Mouse (Mus musculus) myocyte (in vitro differentiated cells): ENCODE results near the gene Hjurp. TPM values are rescaled to one million over a fixed set of nuclear protein-coding genes. Genes with fewer than 3 reads are reported as not detected.

Experiments
- H3K27me3 ChIP-seq: one replicate; pipeline ENCODE4 v1.6.1; 2011; ENCODE audit not compliant: control insufficient read depth, insufficient read depth, insufficient read length
- H3K36me3 ChIP-seq: one replicate; pipeline ENCODE4 v1.6.1; 2011; ENCODE audit not compliant: control insufficient read depth, insufficient read depth
- H3K4me2 ChIP-seq: one replicate; pipeline ENCODE4 v1.6.1; 2011; ENCODE audit warnings: low read depth, control low read depth
- H3K4me3 ChIP-seq: one replicate; pipeline ENCODE4 v1.5.1; 2011; ENCODE audit warnings: mild to moderate bottlenecking, control low read depth, moderate library complexity
- H3K79me2 ChIP-seq: one replicate; pipeline ENCODE4 v1.6.1; 2011; ENCODE audit not compliant: control insufficient read depth, insufficient read depth
- H3ac ChIP-seq: one replicate; pipeline ENCODE4 v1.6.1; 2011; ENCODE audit not compliant: control insufficient read depth, insufficient read length
- CEBPB ChIP-seq: IDR thresholded peaks from 2 replicates; pipeline ENCODE4 v1.6.1; 2011; ENCODE audit warnings: mild to moderate bottlenecking, moderate library complexity; ENCODE audit not compliant: poor library complexity, insufficient read depth, severe bottlenecking
- E2F4 ChIP-seq: IDR thresholded peaks from one replicate; pipeline ENCODE4 v1.6.1; 2011; ENCODE audit warnings: mild to moderate bottlenecking, control low read depth, moderate library complexity; ENCODE audit not compliant: insufficient read depth
- MAX ChIP-seq: IDR thresholded peaks from one replicate; pipeline ENCODE4 v1.6.1; 2011; ENCODE audit warnings: low read depth, mild to moderate bottlenecking, control low read depth
- MYOD1 ChIP-seq, 3 experiments: IDR thresholded peaks; one replicate each; pipeline ENCODE4 v1.6.1; 2011; ENCODE audit warnings: control low read depth in 2 of 3, low read depth in 2 of 3, mild to moderate bottlenecking in 2 of 3, moderate library complexity in 1 of 3; ENCODE audit not compliant: insufficient read length in 2 of 3, control insufficient read depth in 1 of 3
- MYOG ChIP-seq, 3 experiments: IDR thresholded peaks; one replicate each; pipeline ENCODE4 v1.6.1; 2011; ENCODE audit warnings: control low read depth in 2 of 3, low read depth in 2 of 3, mild to moderate bottlenecking in 2 of 3; ENCODE audit not compliant: insufficient read length in 2 of 3, control insufficient read depth in 1 of 3, insufficient read depth in 1 of 3
- POLR2A ChIP-seq: IDR thresholded peaks from one replicate; pipeline ENCODE4 v1.6.1; 2011; ENCODE audit warnings: low read depth, mild to moderate bottlenecking, control low read depth, moderate library complexity; ENCODE audit not compliant: insufficient read length
- POLR2AphosphoS2 ChIP-seq: IDR thresholded peaks from one replicate; pipeline ENCODE4 v1.6.1; 2011; ENCODE audit warnings: low read depth, control low read depth; ENCODE audit not compliant: insufficient read length
- REST ChIP-seq: IDR thresholded peaks from one replicate; pipeline ENCODE4 v1.6.1; 2011; ENCODE audit warnings: mild to moderate bottlenecking, control low read depth, moderate library complexity; ENCODE audit not compliant: insufficient read depth, insufficient read length
- SRF ChIP-seq: IDR thresholded peaks from one replicate; pipeline ENCODE4 v1.6.1; 2011; ENCODE audit warnings: low read depth; ENCODE audit not compliant: control insufficient read depth, insufficient read length
- TCF12 ChIP-seq: IDR thresholded peaks from one replicate; pipeline ENCODE4 v1.6.1; 2011; ENCODE audit warnings: mild to moderate bottlenecking, control low read depth; ENCODE audit not compliant: poor library complexity, insufficient read depth, severe bottlenecking
- TCF3 ChIP-seq: IDR thresholded peaks from one replicate; pipeline ENCODE4 v1.6.1; 2011; ENCODE audit warnings: low read depth, control low read depth; ENCODE audit not compliant: insufficient read length
- USF1 ChIP-seq: IDR thresholded peaks from one replicate; pipeline ENCODE4 v1.6.1; 2011; ENCODE audit warnings: low read depth, mild to moderate bottlenecking, control low read depth, moderate library complexity
- polyA plus RNA-seq: library from polyadenylated mRNA; unstranded; fragments of >200 nt; fragmentation: generic; extraction: Trizol; gene quantifications from one replicate; pipeline ENCODE4 v1.2.1, GENCODE M21; 2012; ENCODE audit warnings: missing spikeins

Hjurp gene
- polyA plus RNA-seq, 1 experiment: 37.7 TPM

GRCm38 (mm10) chr1:88284228-88284945 lies 7.0 kb upstream of the Hjurp start:
- H3ac ChIP-seq: no peak overlapping the region
- no peaks in the 10 kb centered on the region for H3K27me3 ChIP-seq
- TF ChIP-seq TCF3 (no peak), MAX (no peak), POLR2AphosphoS2 (no peak)
- no peaks in the 10 kb centered on the region for H3K79me2 ChIP-seq
- no peak overlapping the region for H3K4me3 ChIP-seq
- H3K36me3 ChIP-seq: no peaks in the 10 kb centered on the region
- H3K4me2 ChIP-seq: no peak overlapping the region

DNA sequence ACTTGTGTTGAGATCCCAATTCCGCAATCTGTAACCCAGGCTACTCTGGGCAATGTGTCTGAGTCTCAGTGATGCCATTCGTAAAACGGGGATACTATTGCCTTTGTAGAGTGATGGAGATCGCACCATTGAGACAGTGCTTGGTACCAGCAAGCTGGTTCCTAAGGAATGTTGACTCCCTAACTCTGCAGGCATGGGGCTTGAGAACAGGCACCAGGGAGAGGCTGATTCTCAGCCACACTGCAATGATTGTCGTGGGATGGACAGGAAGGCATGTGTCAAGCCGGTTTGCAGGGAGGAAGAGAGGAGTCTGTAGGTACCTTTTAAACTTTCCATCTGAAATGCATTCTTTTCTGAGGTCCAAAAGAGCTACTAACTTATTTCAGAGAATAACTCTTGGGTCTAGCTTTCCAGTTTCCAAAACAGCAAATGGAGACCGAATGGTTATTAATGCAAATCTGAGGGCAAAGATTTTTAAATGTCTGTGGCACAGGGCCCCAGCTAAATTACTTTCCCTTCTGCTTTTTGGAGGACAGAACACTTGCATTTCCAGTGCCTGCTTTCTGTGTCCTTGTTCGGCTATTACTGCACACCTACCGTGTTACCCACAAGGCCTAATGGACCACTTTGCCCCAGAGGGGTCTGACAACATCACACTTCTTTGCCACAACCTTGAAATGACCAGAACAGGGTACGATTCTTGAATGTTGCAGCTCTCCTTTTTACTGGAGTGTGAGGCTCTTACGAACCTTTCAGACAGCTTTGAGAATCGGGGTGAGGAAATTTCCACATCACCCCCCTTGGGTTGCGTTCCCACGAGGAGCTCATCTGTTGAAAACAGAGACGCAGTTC lies 6.2 kb upstream of the Hjurp start:
- Histone ChIP-seq H3K36me3 (no peaks in the 10 kb centered on the region), H3ac (no peak overlapping the region), H3K79me2 (no peaks in the 10 kb centered on the region), H3K4me3 (no peak overlapping the region), H3K4me2 (no peak overlapping the region), H3K27me3 (no peaks in the 10 kb centered on the region)
- TF ChIP-seq E2F4 (no peak), POLR2AphosphoS2 (no peak), CEBPB (no peak), REST (no peak), MAX (no peak), TCF3 (no peak), POLR2A (no peak), MYOG (IDR thresholded peaks at IDR 0.05; ENCODE audit: control insufficient read depth in 1 of 3, insufficient read depth in 1 of 3, insufficient read length in 2 of 3, low read depth in 2 of 3) (no peak), SRF (no peak), USF1 (no peak), TCF12 (no peak), MYOD1 (IDR thresholded peaks at IDR 0.05; ENCODE audit: control insufficient read depth in 1 of 3, insufficient read length in 2 of 3, low read depth in 2 of 3) (no peak)

DNA sequence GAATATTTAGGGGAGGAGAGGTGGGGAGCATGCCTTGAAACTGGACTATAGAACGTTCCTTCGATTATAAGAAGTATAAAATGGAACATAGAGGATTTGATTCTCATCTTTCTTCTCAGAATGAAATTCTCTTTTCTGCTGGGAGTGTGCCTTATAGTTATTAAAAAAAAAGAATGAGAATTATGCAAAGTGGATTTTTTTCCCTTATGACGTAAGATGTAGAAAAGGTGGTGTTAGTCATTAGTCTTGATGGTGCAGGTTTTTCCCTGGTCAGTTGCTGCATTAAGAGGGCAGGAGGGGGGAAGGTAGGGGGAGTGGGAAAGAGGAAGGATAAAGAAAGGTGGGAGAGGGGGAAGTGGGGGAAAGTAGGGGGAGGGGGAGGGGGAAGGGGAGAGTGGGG lies 4.9 kb upstream of the Hjurp start:
- Histone ChIP-seq H3K79me2 (no peaks in the 10 kb centered on the region), H3ac (no peak overlapping the region)
- TF ChIP-seq POLR2A (no peak), MYOG (IDR thresholded peaks at IDR 0.05; ENCODE audit: control insufficient read depth in 1 of 3, insufficient read depth in 1 of 3, insufficient read length in 2 of 3, low read depth in 2 of 3) (no peak)

DNA sequence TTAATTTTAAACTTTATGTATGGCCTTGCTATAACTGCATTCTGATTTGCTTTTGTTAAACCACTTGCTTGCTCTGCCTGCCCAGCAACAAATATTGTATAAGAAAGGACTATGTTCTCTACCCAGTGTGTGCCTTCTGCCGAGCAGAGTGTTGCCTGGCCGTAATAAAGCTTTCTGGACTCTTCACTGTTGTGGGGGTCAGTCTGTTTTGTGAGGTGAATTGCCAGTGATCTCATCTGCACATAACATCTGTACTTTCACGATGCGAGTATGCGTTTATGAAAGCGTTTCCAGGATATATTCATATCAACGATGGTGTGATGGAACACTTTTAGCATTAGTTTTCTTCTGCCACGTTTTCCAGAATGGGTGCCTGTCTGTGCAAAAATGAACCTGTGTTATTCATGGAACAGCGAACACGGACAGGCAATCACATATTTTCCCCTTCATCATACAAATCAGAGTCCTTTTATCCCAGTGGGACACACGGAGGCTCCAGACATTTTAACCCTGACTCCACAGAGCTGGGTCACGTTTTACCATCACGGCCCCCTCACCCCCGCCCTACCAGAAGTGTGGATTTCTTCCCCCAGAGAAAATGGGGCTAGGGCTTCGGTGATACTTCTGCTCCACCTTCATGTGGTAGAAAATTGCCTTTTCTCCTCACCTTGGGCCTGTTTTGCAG lies 2.7 kb upstream of the Hjurp start:
- Histone ChIP-seq H3K27me3 (no peaks in the 10 kb centered on the region), H3K36me3 (peaks cover under 1% of the 10 kb centered on the region), H3ac (no peak overlapping the region), H3K4me3 (no peak overlapping the region), H3K79me2 (peaks cover 20% of the 10 kb centered on the region), H3K4me2 (no peak overlapping the region)
- TF ChIP-seq TCF12 (no peak), MAX (no peak), TCF3 (no peak), REST (no peak), MYOG (IDR thresholded peaks at IDR 0.05; ENCODE audit: control insufficient read depth in 1 of 3, insufficient read depth in 1 of 3, insufficient read length in 2 of 3, low read depth in 2 of 3) (no peak), E2F4 (no peak), POLR2AphosphoS2 (no peak)

More for the DNA sequence above, 4.9 kb upstream of the Hjurp start:
- Histone ChIP-seq H3K4me2 (no peak overlapping the region), H3K27me3 (no peaks in the 10 kb centered on the region), H3K4me3 (no peak overlapping the region), H3K36me3 (no peaks in the 10 kb centered on the region)
